Mouse (Mus musculus) midbrain, embryonic 12.5 days (tissue): ENCODE measurements around the gene Vps45. TPM values are rescaled to one million over a fixed set of nuclear protein-coding genes. Genes with fewer than 3 reads are reported as not detected.

ENCODE experiments used
- ATAC-seq: fragments of 200-750 bp; cut with Nextera tagmentation; 2 replicates; pipeline ENCODE4 v1.8.0; 2017; ENCODE audit warnings: low read depth, moderate TSS enrichment, moderate library complexity; ENCODE audit not compliant: low FRiP score
- H3K27ac ChIP-seq: fragments of 300-500 bp; sonication (generic); replicated peaks from 2 replicates; pipeline ENCODE4 v1.5.1; 2016; ENCODE audit warnings: mild to moderate bottlenecking
- H3K27me3 ChIP-seq: fragments of 300-500 bp; sonication (generic); 2 replicates; pipeline ENCODE4 v1.6.1; 2016; ENCODE audit warnings: mild to moderate bottlenecking
- H3K36me3 ChIP-seq: fragments of 300-500 bp; sonication (generic); 2 replicates; pipeline ENCODE4 v1.6.1; 2016
- H3K4me1 ChIP-seq: fragments of 300-500 bp; sonication (generic); 2 replicates; pipeline ENCODE4 v1.6.1; 2016
- H3K4me2 ChIP-seq: fragments of 300-500 bp; sonication (generic); replicated peaks from 2 replicates; pipeline ENCODE4 v1.6.1; 2016; ENCODE audit warnings: mild to moderate bottlenecking, moderate library complexity
- H3K4me3 ChIP-seq: fragments of 300-500 bp; sonication (generic); 2 replicates; pipeline ENCODE4 v1.5.1; 2016; ENCODE audit warnings: mild to moderate bottlenecking
- H3K9ac ChIP-seq: fragments of 300-500 bp; sonication (generic); replicated peaks from 2 replicates; pipeline ENCODE4 v1.6.1; 2016; ENCODE audit warnings: mild to moderate bottlenecking, moderate library complexity
- H3K9me3 ChIP-seq: fragments of 300-500 bp; sonication (generic); 2 replicates; pipeline ENCODE4 v1.6.1; 2016; ENCODE audit warnings: mild to moderate bottlenecking
- WGBS: fragments of 180-500 bp; shearing (Covaris S2); methylation state at CpG from one replicate; pipeline ENCODE4 v1.1.7; 2016; 5-methylcytosine and 5-hydroxymethylcytosine counted together
- polyA plus RNA-seq: library from polyadenylated mRNA; unstranded; fragments of >200 nt; fragmentation: Nextera tagmentation; extraction: Ambion mirVana; gene quantifications from 2 replicates; pipeline ENCODE4 v1.2.1, GENCODE M21; 2016

Gene Vps45
- polyA plus RNA-seq, 1 experiment from 2014 or later = 39.7 TPM

GRCm38 (mm10) chr3:96031991-96032651 is 26.1 kb downstream of the Vps45 start:
- Histone ChIP-seq H3K27ac (no peak overlapping the region), H3K36me3 (peaks cover 29% of the 10 kb centered on the region), H3K4me3 (no peak overlapping the region), H3K9ac (no peak overlapping the region), H3K27me3 (no peaks in the 10 kb centered on the region), H3K9me3 (no peaks in the 10 kb centered on the region), H3K4me1 (no peaks in the 10 kb centered on the region), H3K4me2 (no peak overlapping the region)
- WGBS = 86% methylated on average over 6 of the region's 6 CpGs
- no peak for ATAC-seq

GRCm38 (mm10) chr3:96029766-96030165 is 28.5 kb downstream of the Vps45 start:
- no peak overlapping the region for H3K9ac ChIP-seq
- H3K27ac ChIP-seq = no peak overlapping the region
- ATAC-seq = no peak
- peaks cover 24% of the 10 kb centered on the region for H3K36me3 ChIP-seq
- H3K27me3 ChIP-seq = no peaks in the 10 kb centered on the region
- no peak overlapping the region for H3K4me3 ChIP-seq
- no peaks in the 10 kb centered on the region for H3K4me1 ChIP-seq
- 93% methylated on average over 11 of the region's 11 CpGs for WGBS
- no peaks in the 10 kb centered on the region for H3K9me3 ChIP-seq
- no peak overlapping the region for H3K4me2 ChIP-seq

GRCm38 (mm10) chr3:96029336-96029735 is 28.9 kb downstream of the Vps45 start:
- ATAC-seq = no peak
- no peak overlapping the region for H3K27ac ChIP-seq
- WGBS = 90% methylated on average over 3 of the region's 3 CpGs
- H3K4me1 ChIP-seq = no peaks in the 10 kb centered on the region
- H3K9ac ChIP-seq = no peak overlapping the region
- peaks cover 24% of the 10 kb centered on the region for H3K36me3 ChIP-seq
- H3K27me3 ChIP-seq = no peaks in the 10 kb centered on the region
- H3K9me3 ChIP-seq = no peaks in the 10 kb centered on the region
- H3K4me3 ChIP-seq = no peak overlapping the region
- H3K4me2 ChIP-seq = no peak overlapping the region

GRCm38 (mm10) chr3:96027875-96028274 is 30.4 kb downstream of the Vps45 start:
- Histone ChIP-seq H3K36me3 (peaks cover 18% of the 10 kb centered on the region), H3K4me2 (no peak overlapping the region), H3K4me3 (no peak overlapping the region), H3K27me3 (no peaks in the 10 kb centered on the region), H3K4me1 (no peaks in the 10 kb centered on the region), H3K9ac (no peak overlapping the region), H3K9me3 (no peaks in the 10 kb centered on the region), H3K27ac (no peak overlapping the region)
- WGBS = 95% methylated on average over 1 of the region's 1 CpGs
- no peak for ATAC-seq

- Histone ChIP-seq H3K36me3 (peaks cover 12% of the 10 kb centered on the region; the same call in 1 of the 2 replicates), H3K27me3 (no peaks in the 10 kb centered on the region), H3K27ac (no peak overlapping the region), H3K9ac (no peak overlapping the region), H3K9me3 (no peaks in the 10 kb centered on the region), H3K4me2 (no peak overlapping the region), H3K4me1 (no peaks in the 10 kb centered on the region), H3K4me3 (no peak overlapping the region)
- WGBS = 86% methylated on average over 1 of the region's 1 CpGs
- no peak for ATAC-seq
These were observed 31.1 kb downstream of the Vps45 start for GRCm38 (mm10) chr3:96027145-96027544.

GRCm38 (mm10) chr3:96021421-96022128 is 36.7 kb downstream of the Vps45 start:
- Histone ChIP-seq H3K27me3 (no peaks in the 10 kb centered on the region), H3K4me1 (no peaks in the 10 kb centered on the region), H3K27ac (no peak overlapping the region), H3K4me2 (no peak overlapping the region), H3K4me3 (no peak overlapping the region), H3K36me3 (peaks cover 6% of the 10 kb centered on the region; the same call in 1 of the 2 replicates), H3K9me3 (no peaks in the 10 kb centered on the region), H3K9ac (no peak overlapping the region)
- ATAC-seq = no peak
- 80% methylated on average over 5 of the region's 5 CpGs for WGBS

- no peak overlapping the region for H3K9ac ChIP-seq
- H3K27me3 ChIP-seq = no peaks in the 10 kb centered on the region
- H3K4me2 ChIP-seq = no peak overlapping the region
- H3K36me3 ChIP-seq = peaks cover 6% of the 10 kb centered on the region; the same call in 1 of the 2 replicates
- H3K9me3 ChIP-seq = no peaks in the 10 kb centered on the region
- 100% methylated on average over 1 of the region's 1 CpGs for WGBS
- ATAC-seq = no peak
- no peak overlapping the region for H3K27ac ChIP-seq
- no peaks in the 10 kb centered on the region for H3K4me1 ChIP-seq
- no peak overlapping the region for H3K4me3 ChIP-seq
These were observed 37.5 kb downstream of the Vps45 start for GRCm38 (mm10) chr3:96020735-96021134.

GRCm38 (mm10) chr3:96017461-96017860 is 40.8 kb downstream of the Vps45 start:
- Histone ChIP-seq H3K27me3 (no peaks in the 10 kb centered on the region), H3K4me2 (no peak overlapping the region), H3K9me3 (no peaks in the 10 kb centered on the region), H3K27ac (no peak overlapping the region), H3K9ac (no peak overlapping the region), H3K36me3 (peaks cover 6% of the 10 kb centered on the region; the same call in 1 of the 2 replicates), H3K4me1 (no peaks in the 10 kb centered on the region), H3K4me3 (no peak overlapping the region)
- 78% methylated on average over 5 of the region's 5 CpGs for WGBS
- no peak for ATAC-seq

- no peak for ATAC-seq
- Histone ChIP-seq H3K4me3 (no peak overlapping the region), H3K36me3 (peaks cover 6% of the 10 kb centered on the region; the same call in 1 of the 2 replicates), H3K9ac (no peak overlapping the region), H3K27me3 (no peaks in the 10 kb centered on the region), H3K27ac (no peak overlapping the region), H3K9me3 (no peaks in the 10 kb centered on the region), H3K4me2 (no peak overlapping the region), H3K4me1 (no peaks in the 10 kb centered on the region)
- 87% methylated on average over 2 of the region's 2 CpGs for WGBS
These were observed 41.9 kb downstream of the Vps45 start for GRCm38 (mm10) chr3:96016257-96016889.

GRCm38 (mm10) chr3:96015681-96016080 is 42.6 kb downstream of the Vps45 start:
- peaks cover 6% of the 10 kb centered on the region; the same call in 1 of the 2 replicates for H3K36me3 ChIP-seq
- no peak overlapping the region for H3K4me3 ChIP-seq
- no peaks in the 10 kb centered on the region for H3K4me1 ChIP-seq
- no peak overlapping the region for H3K4me2 ChIP-seq
- H3K9ac ChIP-seq = no peak overlapping the region
- 92% methylated on average over 2 of the region's 2 CpGs for WGBS
- no peak for ATAC-seq
- no peaks in the 10 kb centered on the region for H3K9me3 ChIP-seq
- no peak overlapping the region for H3K27ac ChIP-seq
- H3K27me3 ChIP-seq = no peaks in the 10 kb centered on the region

- no peak overlapping the region for H3K4me2 ChIP-seq
- no peaks in the 10 kb centered on the region for H3K9me3 ChIP-seq
- ATAC-seq = no peak
- no peak overlapping the region for H3K9ac ChIP-seq
- no peaks in the 10 kb centered on the region for H3K4me1 ChIP-seq
- H3K36me3 ChIP-seq = no peaks in the 10 kb centered on the region
- H3K27ac ChIP-seq = no peak overlapping the region
- WGBS = 57% methylated on average over 5 of the region's 5 CpGs
- no peak overlapping the region for H3K4me3 ChIP-seq
- no peaks in the 10 kb centered on the region for H3K27me3 ChIP-seq
These were observed 45.5 kb downstream of the Vps45 start for GRCm38 (mm10) chr3:96012805-96013204.

GRCm38 (mm10) chr3:96008463-96008862 is 49.8 kb downstream of the Vps45 start:
- Histone ChIP-seq H3K4me3 (no peak overlapping the region), H3K9ac (no peak overlapping the region), H3K27ac (no peak overlapping the region), H3K36me3 (no peaks in the 10 kb centered on the region), H3K4me1 (no peaks in the 10 kb centered on the region), H3K9me3 (no peaks in the 10 kb centered on the region), H3K4me2 (no peak overlapping the region), H3K27me3 (no peaks in the 10 kb centered on the region)
- no peak for ATAC-seq
- WGBS = 88% methylated on average over 6 of the region's 6 CpGs
